Mouse (Mus musculus): ENCODE measurements around the gene Eva1b. TPM values are rescaled to one million over a fixed set of nuclear protein-coding genes. Genes with fewer than 3 reads are reported as not detected.

Gene Eva1b
- total RNA-seq (2021) = 1 to 10 TPM; 6.3 to 6.8 TPM
- long read RNA-seq, experiment 1, transcript Eva1b-203 (3 exons, 1,364 nt) = major isoform, 7 of 11 reads
- long read RNA-seq, experiment 1, partial matches to known transcripts = 1 of 11 reads
- long read RNA-seq, experiment 1, other reads (novel, unspliced or antisense) = 2 of 11 reads
- long read RNA-seq, experiment 2, transcript Eva1b-203 (3 exons, 1,364 nt) = major isoform, 10 of 17 reads
- long read RNA-seq, experiment 2, partial matches to known transcripts = 1 of 17 reads
- long read RNA-seq, experiment 2, other reads (novel, unspliced or antisense) = 1 of 17 reads

DNA sequence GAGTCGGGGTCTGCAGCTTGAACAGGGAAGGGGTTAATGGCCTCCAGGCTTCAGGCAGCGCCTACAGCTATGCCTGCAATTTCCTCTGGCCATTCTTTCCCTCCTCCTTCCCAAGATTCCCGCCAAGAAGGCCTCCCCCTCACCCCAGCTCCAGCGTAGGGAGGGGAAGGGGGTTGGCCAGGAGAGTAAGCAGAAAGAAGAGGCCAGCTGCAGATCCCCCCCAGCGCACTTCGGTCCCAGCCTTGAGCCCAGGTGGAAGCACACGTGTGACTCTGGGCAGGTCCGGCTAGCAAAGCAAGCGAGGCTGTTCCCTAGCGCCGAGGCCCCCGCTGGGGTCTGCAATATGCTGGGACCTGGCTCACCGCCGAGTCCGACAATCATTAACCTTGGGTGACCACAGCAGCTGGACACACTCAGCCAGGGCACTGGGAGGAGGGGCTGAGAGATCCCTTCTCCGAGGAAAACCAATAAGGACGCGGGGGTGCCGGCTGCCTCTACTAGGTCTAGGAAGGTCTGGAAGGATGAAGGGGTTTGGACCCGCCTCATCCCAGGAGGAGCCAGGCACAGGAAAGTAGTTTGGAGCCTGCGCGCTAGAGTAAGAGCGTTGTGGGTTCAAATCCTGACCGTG, at the start of gene Eva1b:
Gene Eva1b, plus strand, starts transcription at position 212 of the 628 bp plus-strand sequence.
- DNase-seq = peak; percentile 64

DNA sequence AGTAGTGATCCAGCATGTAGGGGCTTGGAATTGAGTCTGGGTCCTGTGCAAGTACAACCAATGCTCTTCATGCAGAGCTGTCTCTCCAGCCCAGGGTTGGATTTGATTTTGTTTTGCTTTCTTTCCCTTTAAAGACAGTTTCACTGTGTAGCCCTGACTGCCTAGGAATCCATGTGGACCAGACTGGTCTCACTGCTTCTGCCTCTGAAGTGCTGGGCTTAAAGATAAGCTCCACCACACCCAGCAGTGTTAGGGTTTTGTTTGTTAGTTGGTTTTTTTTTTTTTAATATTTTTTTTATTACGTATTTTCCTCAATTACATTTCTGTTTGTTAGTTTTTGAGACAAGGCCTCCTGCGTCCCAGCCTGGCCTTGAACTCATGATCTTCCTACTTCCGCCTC, 48.2 kb upstream of the Eva1b start:
- no peak for DNase-seq

DNA sequence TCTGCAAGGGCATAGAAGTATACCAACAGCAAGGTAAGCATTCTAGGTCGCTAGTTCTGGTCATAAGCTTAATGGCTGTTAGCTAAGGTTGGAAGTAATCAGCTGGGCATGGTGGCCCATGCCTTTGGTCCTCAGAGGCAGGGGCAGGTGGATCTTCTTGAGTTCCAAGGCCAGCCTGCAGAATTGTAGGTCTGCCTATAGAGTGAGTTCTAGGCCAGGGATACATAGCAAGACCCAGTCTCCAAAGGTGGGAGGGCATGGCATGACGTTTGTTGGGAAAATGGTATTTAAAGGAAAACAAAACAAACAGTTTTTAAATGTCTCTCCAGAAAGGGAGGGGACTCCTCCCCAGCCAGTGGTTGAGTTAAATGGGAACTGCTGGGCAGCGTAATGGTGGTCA, 46.8 kb upstream of the Eva1b start:
- DNase-seq = no peak

DNA sequence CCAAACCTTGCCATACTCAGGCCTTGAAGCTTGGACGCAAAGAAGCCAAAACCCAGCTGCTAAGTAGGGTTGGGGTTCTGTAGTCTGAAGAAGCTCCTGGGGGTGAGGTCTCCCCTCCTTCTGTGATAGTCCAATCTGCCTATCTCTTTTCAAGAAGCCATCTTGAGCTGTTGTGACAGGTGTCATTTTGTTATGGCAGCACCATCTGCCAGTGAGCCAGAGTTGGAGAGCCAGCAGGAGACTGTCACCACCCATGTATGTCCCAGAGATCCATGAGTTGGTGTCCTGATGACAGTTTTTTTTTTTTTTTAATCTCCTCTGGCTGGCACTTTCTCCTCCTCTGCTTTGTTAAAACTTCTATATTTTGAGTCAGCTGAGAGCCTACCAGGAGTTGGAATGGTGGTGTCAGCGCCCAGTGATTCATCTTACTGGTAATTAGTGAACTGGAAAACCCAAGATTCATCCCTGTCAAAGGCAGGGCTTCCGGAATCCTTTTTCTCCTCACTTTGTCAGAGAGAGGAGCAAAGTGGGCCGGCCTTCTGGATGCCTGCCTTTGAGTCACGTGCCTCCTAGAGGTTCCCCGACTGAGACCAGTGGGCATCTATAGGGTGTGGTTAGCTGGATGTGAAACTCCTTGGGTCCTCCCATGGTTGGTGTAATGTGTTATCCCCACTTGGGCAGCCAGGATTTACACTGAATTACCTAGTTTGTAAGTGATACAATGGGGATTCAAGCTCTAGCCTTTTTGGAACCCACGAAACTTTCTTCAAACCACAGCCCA, 45.3 kb upstream of the Eva1b start:
- DNase-seq = peak; percentile 37

DNA sequence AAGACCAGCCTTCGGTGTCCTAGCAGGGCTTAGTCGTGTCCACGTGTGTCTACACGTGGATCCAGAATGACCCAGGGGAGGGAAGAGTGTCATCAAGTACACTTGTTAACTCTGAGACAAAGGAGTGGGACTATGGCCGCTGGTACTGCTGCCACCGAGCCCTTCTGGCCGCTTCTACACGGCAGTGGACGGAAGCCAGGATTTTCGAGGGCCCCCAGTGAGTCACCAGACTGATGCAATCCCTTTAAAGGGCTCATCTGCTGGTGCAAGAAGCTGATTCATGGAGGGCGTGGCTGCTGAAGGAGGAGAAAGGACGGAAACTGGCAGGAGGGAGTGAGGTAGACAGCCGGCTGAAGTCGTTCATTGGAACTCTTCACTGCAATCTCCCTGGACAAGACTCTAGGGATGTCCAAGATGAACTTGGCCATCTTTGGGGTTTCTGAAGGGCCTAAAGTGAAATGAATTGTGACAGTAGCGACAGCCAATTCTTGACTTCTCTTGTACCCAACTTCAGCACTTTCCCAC, 44.4 kb upstream of the Eva1b start:
- peak; percentile 89 for DNase-seq

DNA sequence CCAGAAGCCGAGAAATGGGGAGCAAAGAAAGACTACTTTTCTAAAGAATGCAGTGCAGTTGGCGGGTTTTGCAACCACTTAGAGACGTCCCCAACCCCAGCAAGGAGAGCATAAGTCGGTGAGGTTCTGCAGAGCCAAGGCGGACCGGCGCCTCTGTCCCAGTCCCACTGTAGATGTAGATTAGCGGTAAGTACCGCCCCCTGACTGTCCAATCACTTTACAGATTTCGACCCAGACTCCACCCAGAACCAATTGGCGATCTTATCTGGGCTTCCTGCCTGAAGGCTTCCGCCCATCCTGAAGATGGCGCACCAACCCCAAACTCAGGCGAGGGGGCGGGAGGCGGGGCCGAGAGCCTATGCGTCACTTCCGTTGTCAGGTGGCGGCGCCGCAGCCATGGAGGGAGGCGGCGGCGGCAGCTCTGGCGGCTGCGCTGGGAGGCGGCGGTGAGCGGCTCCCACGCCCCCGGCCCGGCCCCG, 43.9 kb upstream of the Eva1b start, which contains the start of gene Stk40:
Gene Stk40, plus strand, starts transcription at position 368 of the 479 bp plus-strand sequence.
- DNase-seq = peak; percentile 97

DNA sequence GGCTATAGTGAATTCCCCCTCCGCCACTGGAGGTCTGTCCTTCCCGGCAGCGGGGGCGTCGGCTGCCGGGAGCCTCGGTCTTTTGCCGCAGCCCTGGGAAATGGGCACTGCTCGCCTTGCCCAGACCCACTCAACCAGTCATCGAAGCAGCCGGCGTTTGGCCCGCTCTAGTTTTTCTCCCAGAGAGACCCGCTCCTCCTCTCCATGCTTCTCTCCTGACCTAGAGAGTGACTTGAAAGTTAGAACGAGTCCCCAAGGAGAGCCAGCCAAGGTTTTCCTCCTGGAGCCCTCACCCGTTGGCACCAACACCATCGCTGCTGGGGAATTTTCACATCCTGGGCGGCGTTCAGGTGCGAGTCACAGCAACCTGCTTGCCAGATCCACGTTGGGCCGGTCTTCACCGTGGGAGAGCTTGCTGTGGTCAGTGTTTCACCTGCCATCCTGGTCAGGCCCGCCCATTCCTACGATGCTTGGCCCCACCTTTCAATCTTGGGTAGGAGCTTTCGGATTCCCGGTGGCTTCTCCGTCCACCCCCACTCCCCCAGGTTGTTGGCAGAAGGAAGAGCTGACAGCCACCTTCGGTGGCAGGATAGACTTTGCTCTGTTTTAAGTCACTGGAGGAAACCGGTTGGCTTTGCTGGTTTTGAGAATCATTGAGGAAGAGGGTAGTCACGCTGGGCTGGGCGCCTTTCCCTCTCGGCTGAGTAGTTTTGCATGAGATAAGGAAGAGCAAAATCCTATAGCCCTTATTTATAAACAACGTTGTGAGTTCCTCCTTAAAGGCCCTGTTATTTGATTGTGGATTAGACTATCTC, 43.1 kb upstream of the Eva1b start:
- DNase-seq = peak; percentile 40

DNA sequence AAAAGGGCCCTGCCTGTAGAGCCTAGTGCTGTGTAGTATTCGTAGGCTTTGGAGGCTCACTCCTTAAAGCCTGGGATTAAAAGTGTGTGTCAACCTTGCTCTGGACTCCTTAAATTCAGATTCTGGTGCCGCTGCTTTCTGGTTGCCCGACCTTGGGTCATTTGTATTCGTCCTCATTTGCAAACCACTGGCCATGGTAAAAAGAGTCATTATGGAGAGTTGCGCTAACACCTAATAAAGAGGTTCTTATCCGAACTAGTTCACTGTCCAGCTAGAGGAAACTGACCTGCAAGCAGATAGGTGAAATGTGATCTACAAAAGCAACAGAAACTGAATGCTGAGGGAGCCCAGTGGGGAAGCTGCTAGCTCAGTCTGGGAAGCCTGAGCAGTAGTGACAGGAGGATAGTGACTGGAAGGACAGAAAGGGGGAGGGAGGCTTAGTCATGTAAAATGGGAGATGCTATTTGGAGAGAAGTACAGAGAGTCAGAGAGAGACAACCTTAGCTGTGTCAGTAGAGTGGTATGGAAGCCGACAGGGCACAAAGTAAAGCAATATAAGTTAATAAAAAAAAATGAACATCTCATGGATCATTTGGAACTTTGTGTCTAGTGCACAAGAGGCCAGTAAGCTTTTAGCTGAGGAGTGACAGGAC, 42.3 kb upstream of the Eva1b start:
- DNase-seq = no peak

DNA sequence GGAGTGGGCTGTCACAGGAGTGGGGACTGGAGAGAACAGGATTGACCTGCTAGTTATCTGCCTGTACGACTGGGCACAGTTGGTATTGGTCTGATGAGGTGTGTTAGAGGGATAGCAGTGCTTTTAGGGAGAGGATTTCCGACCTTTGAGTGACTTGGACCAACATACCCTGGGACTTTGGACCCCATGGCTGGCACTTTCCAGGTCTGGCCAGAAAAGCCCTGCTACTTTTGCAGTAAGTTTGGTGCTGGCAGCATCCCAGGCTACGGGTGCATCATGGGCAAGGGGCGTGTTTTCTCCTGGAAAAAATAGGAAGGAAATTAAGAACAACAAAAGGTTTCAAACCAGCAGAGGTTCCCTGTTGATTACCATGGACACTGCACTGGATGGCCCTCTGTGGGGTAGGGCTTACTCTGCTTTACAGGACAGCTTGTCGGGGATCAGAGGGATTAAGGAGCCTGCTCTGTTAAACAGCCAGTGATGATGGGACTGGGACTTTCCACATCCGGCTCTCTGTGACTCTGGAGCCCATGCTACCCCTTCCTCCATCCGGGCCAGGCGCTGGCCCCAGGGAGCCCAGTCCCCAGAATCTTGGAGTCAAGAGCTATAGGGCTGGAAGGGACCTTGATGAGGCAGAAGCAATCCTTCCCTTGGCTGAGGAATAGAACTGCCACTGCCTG, 39.3 kb upstream of the Eva1b start:
- no peak for DNase-seq

DNA sequence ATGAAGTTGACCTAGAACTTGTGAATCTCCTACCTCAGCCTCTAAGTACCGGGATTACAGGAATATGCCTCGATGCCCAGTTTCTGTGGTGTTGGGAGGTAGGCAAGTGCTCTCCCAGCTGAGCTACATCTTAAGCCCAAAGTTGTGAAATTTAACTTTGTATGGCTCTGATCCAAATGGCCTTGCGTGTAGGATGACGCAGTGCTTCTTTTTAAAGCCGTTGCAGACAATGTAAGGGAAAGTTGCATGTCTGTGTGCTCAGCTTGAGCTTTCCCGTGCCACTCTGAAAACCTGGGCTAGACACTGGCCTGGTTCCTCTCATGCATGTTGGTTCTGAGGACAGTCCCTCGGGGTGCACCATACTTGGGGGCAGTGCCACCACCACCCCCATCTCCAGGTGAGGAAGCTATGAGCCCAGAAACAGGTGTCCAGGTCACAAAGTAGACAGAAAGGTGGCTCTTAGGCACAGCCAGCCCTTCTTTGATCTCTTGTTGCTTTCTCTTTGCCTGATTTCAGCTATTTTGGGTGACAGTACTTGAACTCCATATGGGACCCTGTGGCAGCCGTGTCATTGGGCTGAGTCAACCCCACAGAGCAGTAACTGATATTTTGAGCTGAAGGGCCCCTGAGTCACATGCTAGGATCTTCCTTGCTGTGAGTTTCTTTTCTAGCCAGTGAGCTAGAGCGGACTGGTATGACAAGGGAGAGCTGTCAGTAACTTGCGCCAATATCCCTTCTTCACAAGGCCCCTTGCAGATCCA, 37.8 kb upstream of the Eva1b start:
- no peak for DNase-seq

DNA sequence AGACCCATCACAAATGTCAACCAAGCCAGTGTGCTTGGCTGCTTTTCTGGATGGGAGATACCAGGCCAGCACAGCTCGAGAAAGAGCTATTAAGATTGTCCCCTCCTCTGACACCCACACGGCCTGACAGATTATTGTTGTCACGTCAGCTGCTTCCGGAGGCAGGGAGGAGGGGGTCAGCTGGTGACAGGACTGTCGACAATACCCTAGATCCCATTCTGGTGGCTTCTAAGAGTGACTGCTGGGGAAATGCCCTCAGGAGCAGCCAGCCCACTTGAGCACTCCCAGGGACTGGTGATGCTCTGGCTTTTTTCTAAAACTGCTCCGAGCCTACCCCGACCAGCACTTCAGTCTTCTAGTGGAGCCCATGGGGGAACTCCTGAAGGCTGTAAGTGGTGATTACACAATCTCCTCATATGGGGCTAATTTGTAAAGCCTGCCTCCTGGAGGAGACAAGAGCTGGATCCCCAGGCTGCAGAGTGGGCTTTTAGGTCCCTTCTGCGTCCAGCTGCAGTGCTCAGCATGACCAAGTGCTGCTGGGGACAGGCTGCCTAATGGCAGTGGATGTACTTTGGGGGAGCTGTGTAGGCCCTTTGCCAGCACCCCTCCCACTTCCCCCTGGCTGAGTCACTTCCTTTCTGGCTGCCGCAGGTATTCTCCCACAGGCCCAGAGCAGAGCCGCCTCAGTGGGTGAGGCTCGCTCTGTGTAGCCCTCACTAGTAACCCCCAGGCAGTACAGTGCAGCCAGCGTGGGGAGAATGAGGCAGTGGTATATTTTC, 37.0 kb upstream of the Eva1b start:
- DNase-seq = peak; percentile 86

DNA sequence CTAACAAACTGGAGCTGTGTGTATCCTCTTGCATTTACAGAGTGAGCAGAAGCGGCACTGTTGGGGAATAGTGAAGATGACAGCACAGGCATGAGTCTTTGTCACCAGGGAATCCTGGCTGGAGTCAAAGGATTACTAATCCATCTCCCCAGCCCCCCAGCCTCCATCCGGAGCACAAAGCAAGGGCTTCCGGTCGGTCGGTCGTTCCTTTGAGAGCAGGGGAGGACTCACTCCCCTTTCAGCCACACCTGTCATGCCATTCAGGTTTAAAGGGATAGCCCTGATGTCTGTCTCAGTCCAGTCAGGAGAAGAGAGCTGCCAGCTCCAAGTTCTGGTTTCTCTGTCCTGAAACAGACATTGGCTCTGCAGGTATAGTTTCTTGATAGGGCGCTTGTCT, 36.4 kb upstream of the Eva1b start:
- no peak for DNase-seq

DNA sequence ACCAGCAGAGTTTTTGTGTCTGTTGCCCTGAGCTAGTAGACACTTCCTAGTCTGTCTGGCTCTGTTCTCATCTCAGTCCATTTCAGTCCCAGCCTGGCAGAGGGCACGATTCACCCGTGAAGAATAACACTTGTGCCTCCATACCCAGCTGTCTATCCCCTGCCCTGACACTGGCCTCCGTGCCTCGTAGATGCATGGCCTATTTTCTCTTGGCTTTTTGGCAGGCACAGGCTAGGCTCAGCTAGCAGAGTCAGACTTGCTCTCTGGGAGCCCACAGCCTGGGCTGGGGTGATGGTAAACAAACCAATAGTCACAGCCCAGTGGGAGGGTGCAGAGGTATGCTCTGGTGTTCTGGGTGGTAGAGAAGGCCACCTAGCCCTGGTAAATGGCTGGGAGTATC, 34.3 kb upstream of the Eva1b start:
- DNase-seq = peak; percentile 66

DNA sequence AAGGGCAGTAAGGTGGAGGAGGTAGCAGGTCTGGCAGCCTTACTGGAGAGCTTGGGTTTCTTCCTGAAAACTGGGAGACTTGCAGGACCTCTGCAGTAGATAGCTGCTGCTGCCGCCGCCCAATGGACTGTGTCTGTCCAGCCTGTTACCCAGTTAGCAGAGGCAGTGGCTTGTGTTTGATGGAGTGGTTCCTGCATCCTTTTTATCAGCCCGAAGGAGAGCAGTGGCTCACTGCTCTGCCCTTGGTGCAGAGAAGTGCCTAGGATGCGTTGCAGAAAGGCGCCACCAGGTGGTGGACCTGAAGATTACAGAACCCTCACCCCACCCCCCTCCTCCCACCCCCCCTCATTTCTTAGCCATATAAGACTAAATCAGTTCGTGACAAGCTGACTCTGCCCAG, 33.6 kb upstream of the Eva1b start:
- peak; percentile 56 for DNase-seq

DNA sequence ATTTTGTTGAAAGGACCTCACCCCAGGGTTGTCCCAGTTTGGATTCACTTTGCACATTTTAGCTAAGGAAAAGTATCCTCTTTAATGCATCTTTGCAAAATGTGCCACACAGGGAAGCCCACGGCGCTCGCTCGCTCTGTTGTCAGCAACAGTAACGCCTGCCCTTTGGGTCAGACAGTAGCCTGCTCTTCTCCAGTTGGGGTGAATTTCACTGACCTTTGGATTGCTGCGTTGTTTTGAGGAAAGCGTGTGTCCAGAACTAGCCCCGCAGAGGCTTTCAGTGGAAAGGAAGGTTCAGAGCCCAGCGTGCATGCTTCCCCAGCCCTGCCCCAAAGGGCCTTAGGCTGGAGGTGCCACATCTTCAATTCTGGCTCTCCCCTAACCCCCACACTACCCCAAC, 32.1 kb upstream of the Eva1b start:
- no peak for DNase-seq

DNA sequence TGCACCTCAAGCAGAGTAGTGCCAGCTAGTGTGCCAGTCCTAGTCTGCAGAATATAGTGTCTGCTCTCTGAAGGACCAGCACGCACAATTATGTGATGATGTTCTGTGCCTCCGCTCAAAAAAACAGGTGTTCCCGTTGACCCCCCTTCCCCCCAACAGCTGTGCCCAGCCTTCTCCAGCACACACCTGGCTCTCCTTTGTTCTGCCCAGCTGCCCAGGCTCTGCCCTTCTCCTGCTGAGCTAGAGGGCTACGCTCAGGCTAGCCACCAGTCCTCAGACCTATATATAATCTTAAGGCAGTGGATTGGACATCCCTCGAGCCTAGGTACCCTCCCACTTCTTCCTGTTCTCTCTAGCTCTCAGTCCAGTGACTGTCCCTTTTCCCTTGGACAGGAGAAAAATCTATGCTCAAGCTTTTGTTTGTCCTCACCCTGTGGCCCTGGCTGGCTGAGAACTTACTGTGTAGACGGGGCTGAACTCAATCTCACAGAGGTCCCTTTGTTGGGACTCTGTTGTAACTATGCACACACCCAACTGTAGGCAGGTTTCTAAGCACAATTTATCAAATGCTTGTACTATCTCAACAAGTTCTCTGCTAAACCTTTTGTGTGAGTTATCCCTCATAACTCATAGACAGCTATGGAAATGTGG, 31.5 kb upstream of the Eva1b start:
- DNase-seq = no peak

DNA sequence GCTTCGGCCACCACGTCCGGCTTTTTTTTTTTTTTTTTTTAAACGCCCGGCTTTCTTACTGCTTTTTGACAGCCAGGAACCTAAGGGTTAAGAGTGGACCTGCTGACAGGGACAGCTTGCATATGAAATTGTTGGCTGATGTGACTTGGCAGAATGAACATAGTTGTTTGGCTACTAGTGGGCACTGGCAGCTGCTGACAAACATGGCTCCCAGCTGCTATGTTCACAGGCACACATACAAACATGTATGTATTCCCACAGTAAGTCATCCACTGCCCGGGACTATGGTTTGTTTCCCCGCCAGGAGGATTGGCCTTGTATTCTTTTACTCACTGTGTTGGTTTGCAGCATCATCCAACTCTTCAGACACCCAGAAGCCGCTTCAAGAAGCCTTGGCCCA, 30.4 kb upstream of the Eva1b start:
- DNase-seq = no peak

DNA sequence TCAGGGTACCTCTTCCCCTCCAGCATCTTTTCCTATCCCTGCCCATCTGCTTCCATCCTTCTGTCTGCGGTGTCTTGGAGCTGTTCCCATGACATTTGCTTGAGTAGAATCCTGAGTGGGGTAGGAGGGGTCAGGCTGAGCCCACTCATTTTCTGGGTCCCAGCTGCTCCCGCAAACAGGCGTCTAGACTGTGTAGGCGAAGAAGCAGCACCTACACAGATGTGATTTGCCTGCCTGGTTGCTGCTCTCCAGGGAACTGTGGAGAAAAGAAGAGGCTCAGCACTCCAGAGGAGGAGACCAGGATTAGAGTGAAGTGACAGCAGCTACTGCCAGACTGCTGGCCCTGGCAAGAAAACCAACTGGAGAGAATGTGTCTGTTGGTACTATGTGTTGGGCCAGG, 28.9 kb upstream of the Eva1b start:
- no peak for DNase-seq

DNA sequence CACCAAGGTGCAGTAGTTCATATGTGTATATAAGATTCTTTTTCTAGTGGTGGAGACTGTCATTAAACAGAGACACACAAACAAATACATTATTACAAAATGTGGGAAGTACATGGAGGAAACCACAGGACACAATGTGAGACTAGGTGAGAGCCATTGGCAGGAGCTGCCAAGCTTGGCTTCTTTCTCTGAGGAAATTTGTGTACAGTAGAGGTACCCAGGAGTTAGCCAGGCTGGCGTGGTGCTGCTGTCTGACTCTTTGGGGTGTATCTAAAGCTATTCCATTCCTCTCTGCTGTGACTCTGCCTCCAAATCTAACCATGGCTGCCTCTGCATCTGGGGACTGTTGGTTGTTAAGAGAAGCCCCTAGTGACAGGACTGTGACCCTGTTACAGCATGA, 28.5 kb upstream of the Eva1b start:
- DNase-seq = no peak
